Mouse (Mus musculus) macrophage (primary cell): ENCODE results near the gene Sphkap. TPM values are rescaled to one million over a fixed set of nuclear protein-coding genes. Genes with fewer than 3 reads are reported as not detected.

ENCODE experiments used
- H3K27ac ChIP-seq: fragments of 350-480 bp; formaldehyde crosslinking; 2 replicates; pipeline ENCODE4 v1.9.0; 2021
- H3K36me3 ChIP-seq: fragments of 350-480 bp; formaldehyde crosslinking; 2 replicates; pipeline ENCODE4 v1.9.0; 2021; ENCODE audit errors: inconsistent target
- H3K4me3 ChIP-seq: fragments of 350-480 bp; formaldehyde crosslinking; 2 replicates; pipeline ENCODE4 v1.9.0; 2021; ENCODE audit errors: inconsistent target
- H3K79me2 ChIP-seq: fragments of 350-480 bp; formaldehyde crosslinking; 2 replicates; pipeline ENCODE4 v1.9.0; 2021; ENCODE audit errors: inconsistent target
- WGBS: methylation state at CpG from one replicate; pipeline ENCODE4 v1.1.7; 2026; ENCODE audit warnings: inconsistent platforms; ENCODE audit not compliant: missing documents; 5-methylcytosine and 5-hydroxymethylcytosine counted together
- polyA plus RNA-seq: library from polyadenylated mRNA; stranded (reverse); fragments of 250-400 nt; gene quantifications from 3 replicates; pipeline ENCODE4 v1.2.4, GENCODE M21; 2018; ENCODE audit warnings: inconsistent platforms

Gene Sphkap
- polyA plus RNA-seq, 1 experiment from 2014 or later = not detected

DNA sequence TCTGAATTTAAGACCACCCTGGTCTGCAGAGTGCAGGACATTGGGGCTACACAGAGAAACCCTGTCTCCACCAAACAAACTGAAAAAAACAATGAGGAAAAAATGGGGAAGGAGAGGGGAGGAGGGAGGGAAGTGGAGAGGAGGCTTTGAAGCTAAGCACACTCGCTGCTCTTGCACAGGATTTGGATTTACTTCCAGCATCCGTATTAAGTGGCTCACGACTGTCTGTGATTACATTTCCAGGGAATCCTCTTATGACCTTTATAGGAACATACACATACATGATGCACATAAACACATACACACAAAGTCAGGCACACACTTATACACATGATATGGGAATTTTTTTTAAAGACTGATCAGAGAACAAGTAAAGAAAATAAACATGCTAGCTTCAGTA, 62.9 kb downstream of the Sphkap start:
- Histone ChIP-seq H3K36me3 (no peaks in the 10 kb centered on the region), H3K4me3 (no peak overlapping the region), H3K27ac (no peak overlapping the region), H3K79me2 (no peaks in the 10 kb centered on the region)
- WGBS = 69% methylated on average over 3 of the region's 3 CpGs

GRCm38 (mm10) chr1:83342726-83343250, 65.2 kb downstream of the Sphkap start:
- Histone ChIP-seq H3K27ac (no peak overlapping the region), H3K79me2 (no peaks in the 10 kb centered on the region), H3K4me3 (no peak overlapping the region), H3K36me3 (no peaks in the 10 kb centered on the region)
- 82% methylated on average over 4 of the region's 4 CpGs for WGBS

DNA sequence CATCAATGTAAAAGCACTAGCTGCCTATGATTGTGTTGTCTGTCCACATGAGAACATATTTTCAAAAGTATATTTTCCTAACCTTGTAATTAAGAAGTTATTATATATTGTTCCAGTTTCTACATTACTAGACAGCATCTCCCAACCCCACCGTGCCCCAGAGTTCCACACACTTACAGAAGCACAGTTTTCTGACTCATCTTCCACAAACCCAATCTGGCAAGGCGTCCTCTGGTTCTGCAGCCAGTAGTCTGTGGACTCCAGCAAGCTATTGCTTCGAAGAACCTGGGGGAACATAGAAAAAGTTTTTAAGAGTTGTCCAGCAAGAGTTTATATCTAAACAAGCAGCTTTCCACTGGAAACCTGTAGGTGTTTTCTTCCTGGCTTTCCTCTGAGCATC, 68.6 kb downstream of the Sphkap start:
- Histone ChIP-seq H3K79me2 (no peaks in the 10 kb centered on the region), H3K4me3 (no peak overlapping the region), H3K27ac (no peak overlapping the region), H3K36me3 (no peaks in the 10 kb centered on the region)
- 59% methylated on average over 3 of the region's 3 CpGs for WGBS

- Histone ChIP-seq H3K79me2 (no peaks in the 10 kb centered on the region), H3K36me3 (no peaks in the 10 kb centered on the region), H3K27ac (no peak overlapping the region), H3K4me3 (no peak overlapping the region)
- 83% methylated on average over 4 of the region's 4 CpGs for WGBS
These were observed 91.1 kb downstream of the Sphkap start for GRCm38 (mm10) chr1:83316917-83317316.

- WGBS = 90% methylated on average over 9 of the region's 9 CpGs
- no peaks in the 10 kb centered on the region for H3K36me3 ChIP-seq
- H3K79me2 ChIP-seq = no peaks in the 10 kb centered on the region
- no peak overlapping the region for H3K27ac ChIP-seq
- H3K4me3 ChIP-seq = no peak overlapping the region
These were observed 92.9 kb downstream of the Sphkap start for GRCm38 (mm10) chr1:83315146-83315545.

GRCm38 (mm10) chr1:83311607-83312295, 96.2 kb downstream of the Sphkap start:
- Histone ChIP-seq H3K79me2 (no peaks in the 10 kb centered on the region), H3K36me3 (no peaks in the 10 kb centered on the region), H3K27ac (no peak overlapping the region), H3K4me3 (no peak overlapping the region)
- WGBS = 89% methylated on average over 6 of the region's 6 CpGs

DNA sequence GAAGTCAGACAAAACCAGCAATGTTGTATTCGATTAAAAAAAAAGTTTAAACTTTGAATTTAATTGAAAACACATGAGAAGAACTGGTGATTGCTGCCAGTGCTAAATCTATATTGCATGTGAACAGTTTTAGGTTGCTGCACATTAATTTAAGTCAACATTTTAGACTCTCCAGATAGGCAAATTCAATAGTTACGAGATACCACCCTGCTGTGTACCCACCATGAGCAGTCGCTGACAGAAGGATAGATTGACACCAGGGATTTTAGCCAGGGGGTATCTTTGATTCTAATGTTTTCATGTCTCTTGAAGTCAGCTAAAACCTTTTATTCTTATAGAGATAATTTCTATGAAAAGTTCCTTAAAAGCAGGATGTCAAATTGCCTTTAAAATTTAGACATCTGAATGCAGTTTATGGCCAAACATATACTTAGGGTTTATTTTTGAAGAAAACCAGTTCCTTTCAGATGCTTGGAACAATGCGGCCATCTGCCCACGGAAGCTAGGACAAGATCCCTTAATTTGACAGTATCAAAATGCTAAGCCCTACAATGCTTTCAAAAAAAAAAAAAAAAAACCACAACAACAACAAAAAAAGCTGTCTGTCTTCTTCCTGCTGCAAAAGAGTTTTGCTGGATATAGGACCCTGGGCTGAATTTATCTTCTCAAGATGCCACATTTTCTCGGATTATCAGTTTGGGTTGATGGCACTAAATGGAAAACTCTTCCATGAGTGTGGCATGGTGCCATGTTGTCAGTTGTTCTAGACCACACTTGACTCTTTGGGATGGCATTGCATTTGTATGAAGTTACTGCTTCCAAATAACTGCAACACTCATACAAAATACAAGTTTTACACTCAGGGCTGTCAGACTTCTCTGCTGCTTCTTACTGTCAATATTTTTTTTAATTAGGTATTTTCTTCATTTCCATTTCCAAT, 110.6 kb downstream of the Sphkap start:
- no peak overlapping the region for H3K27ac ChIP-seq
- WGBS = 87% methylated on average over 6 of the region's 6 CpGs
- no peak overlapping the region for H3K4me3 ChIP-seq
- H3K36me3 ChIP-seq = no peaks in the 10 kb centered on the region
- H3K79me2 ChIP-seq = no peaks in the 10 kb centered on the region

GRCm38 (mm10) chr1:83285866-83286265, 122.1 kb downstream of the Sphkap start:
- Histone ChIP-seq H3K27ac (no peak overlapping the region), H3K4me3 (no peak overlapping the region), H3K79me2 (no peaks in the 10 kb centered on the region), H3K36me3 (no peaks in the 10 kb centered on the region)
- WGBS = 83% methylated on average over 7 of the region's 7 CpGs

DNA sequence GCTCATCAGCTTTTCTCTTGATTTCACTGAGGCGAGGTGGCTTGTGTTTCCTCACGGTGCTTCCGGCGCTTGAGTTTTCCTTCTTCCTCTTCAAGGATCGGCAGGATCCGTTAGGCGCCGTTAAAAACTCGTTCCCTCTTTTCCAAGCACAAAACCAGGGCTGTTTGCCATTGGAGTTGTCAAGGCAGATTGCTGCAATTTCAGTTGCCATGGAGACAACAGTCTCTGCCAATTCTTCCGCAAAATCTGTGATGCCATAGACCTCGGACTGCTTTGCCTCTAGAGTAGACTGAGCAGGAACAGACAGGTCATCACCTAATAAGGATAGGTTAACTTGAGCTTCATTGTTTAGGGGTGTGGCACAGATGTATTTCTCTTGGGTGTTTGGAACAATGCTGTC, 131.0 kb downstream of the Sphkap start:
- no peak overlapping the region for H3K4me3 ChIP-seq
- H3K27ac ChIP-seq = no peak overlapping the region
- WGBS = 90% methylated on average over 11 of the region's 11 CpGs
- no peaks in the 10 kb centered on the region for H3K36me3 ChIP-seq
- no peaks in the 10 kb centered on the region for H3K79me2 ChIP-seq

DNA sequence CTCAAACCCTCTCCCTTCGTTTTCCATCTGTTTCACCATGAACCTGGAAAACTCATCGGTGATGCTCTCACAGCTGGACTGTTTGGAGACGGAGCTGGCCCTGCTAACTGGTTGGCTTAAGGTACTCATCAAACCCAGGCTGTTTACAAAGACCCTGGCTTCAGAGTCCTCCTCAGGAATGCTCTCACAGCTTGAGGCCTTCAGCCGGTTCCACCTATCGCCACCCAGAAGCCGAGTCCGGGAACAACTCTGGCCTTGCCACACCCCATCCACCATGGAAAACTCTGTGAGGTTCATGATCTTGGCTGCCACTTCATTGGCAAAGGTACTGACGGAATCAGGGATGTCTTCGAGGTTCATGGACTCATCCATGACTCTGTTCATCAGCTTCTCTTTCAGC, 131.4 kb downstream of the Sphkap start:
- H3K4me3 ChIP-seq = no peak overlapping the region
- H3K36me3 ChIP-seq = no peaks in the 10 kb centered on the region
- no peak overlapping the region for H3K27ac ChIP-seq
- H3K79me2 ChIP-seq = no peaks in the 10 kb centered on the region
- WGBS = 85% methylated on average over 9 of the region's 9 CpGs

GRCm38 (mm10) chr1:83251746-83252145, 156.3 kb downstream of the Sphkap start:
- Histone ChIP-seq H3K36me3 (no peaks in the 10 kb centered on the region), H3K4me3 (no peak overlapping the region), H3K79me2 (no peaks in the 10 kb centered on the region), H3K27ac (no peak overlapping the region)
- WGBS = 50% methylated on average over 1 of the region's 1 CpGs

GRCm38 (mm10) chr1:83248235-83248746, 159.7 kb downstream of the Sphkap start:
- no peaks in the 10 kb centered on the region for H3K79me2 ChIP-seq
- H3K27ac ChIP-seq = no peak overlapping the region
- 87% methylated on average over 1 of the region's 1 CpGs for WGBS
- no peaks in the 10 kb centered on the region for H3K36me3 ChIP-seq
- no peak overlapping the region for H3K4me3 ChIP-seq

GRCm38 (mm10) chr1:83227946-83228345, 180.1 kb downstream of the Sphkap start:
- no peak overlapping the region for H3K4me3 ChIP-seq
- H3K79me2 ChIP-seq = no peaks in the 10 kb centered on the region
- WGBS = 81% methylated on average over 3 of the region's 3 CpGs
- H3K27ac ChIP-seq = no peak overlapping the region
- no peaks in the 10 kb centered on the region for H3K36me3 ChIP-seq

DNA sequence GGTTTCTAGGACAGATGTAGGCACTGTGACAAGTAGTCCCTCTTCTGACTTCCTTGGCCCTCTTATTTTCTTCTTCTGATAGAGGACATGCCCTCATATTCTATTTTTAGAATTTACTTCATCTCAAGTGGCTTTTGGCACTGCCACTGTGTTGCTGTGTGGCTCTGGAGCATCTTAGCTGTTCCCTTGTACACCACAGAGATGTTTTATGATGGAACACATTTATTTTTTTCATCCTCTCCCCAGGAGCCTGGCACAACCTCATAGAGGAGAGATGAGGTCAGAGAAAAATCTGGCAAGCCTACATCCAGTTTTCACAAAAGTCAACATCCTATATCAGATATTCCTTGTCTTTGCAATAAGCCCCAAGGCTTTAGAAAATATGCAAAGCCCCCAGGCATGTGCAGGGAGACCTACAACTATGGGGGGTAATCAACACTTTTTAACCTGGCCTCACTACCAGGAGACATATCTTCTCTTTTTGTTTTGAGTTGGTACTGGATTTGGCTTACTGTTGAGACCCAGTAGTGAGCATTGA, 183.5 kb downstream of the Sphkap start:
- Histone ChIP-seq H3K27ac (no peak overlapping the region), H3K36me3 (no peaks in the 10 kb centered on the region), H3K4me3 (no peak overlapping the region), H3K79me2 (no peaks in the 10 kb centered on the region)

DNA sequence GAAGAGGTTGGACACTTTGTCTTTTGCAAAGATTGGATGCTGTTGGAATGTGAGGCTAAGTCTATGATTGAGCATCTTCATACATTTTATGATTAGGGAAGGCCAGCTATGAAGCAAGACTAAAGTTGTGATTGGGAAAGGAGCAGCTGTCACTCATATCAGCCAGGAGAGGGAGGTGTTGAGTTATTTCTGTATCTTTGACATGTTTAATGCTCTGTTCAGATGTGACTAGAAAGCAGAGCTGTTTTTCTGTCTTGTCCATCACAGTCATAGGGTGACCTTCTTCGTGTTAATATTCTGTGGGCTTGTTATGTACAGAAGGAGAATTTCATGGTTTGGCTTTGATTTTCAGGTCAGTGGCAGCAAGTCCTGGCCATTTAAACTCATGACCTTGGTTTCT, 184.9 kb downstream of the Sphkap start:
- WGBS = 77% methylated on average over 1 of the region's 1 CpGs
- Histone ChIP-seq H3K79me2 (no peaks in the 10 kb centered on the region), H3K27ac (no peak overlapping the region), H3K4me3 (no peak overlapping the region), H3K36me3 (no peaks in the 10 kb centered on the region)
